Mouse (Mus musculus) CD4-positive, CD25-positive, alpha-beta regulatory T cell, adult 2 months (primary cell): ENCODE measurements around the gene Gm28047.
"Not testable (repeated sequence)": the region's sequence is repeated elsewhere in the genome, so short reads cannot be mapped to it uniquely, and the experiment has no call there.

Source experiments
- DNase-seq: peaks from one replicate; pipeline ENCODE4 v3.0.0-alpha.2; 2012; ENCODE audit warnings: low read depth, low spot score

Gene Gm28047

GRCm38 (mm10) chr15:102624970-102625686 is at the start of gene Gm28047, which contains the start of gene Atf7:
Gm28047 (minus strand) TSS chr15:102625067.
Atf7 (minus strand) TSS chr15:102625464.
- DNase-seq = peak; percentile 99

- DNase-seq = no peak
Measured at GRCm38 (mm10) chr15:102673548-102673947, 48.7 kb upstream of the Gm28047 start.

- DNase-seq = peak; percentile 16
Measured at GRCm38 (mm10) chr15:102672215-102673071, 47.6 kb upstream of the Gm28047 start, which contains the start of gene Atp5g2. Atp5g2 (minus strand) TSS chr15:102672352.

GRCm38 (mm10) chr15:102671721-102672214 is 46.9 kb upstream of the Gm28047 start:
- peak; percentile 67 for DNase-seq

- peak; percentile 98 for DNase-seq
Measured at GRCm38 (mm10) chr15:102670767-102671575, 46.1 kb upstream of the Gm28047 start.

GRCm38 (mm10) chr15:102670281-102670680 is 45.4 kb upstream of the Gm28047 start:
- DNase-seq = peak; percentile 34

GRCm38 (mm10) chr15:102669571-102669970 is 44.7 kb upstream of the Gm28047 start:
- DNase-seq = no peak

- peak; percentile 82 for DNase-seq
Measured at GRCm38 (mm10) chr15:102665494-102665893, 40.6 kb upstream of the Gm28047 start.

- no peak for DNase-seq
Measured at GRCm38 (mm10) chr15:102663825-102664224, 39.0 kb upstream of the Gm28047 start.

- not testable (repeated sequence) for DNase-seq
Measured at GRCm38 (mm10) chr15:102662601-102663000, 37.7 kb upstream of the Gm28047 start.

GRCm38 (mm10) chr15:102657926-102658381 is 33.1 kb upstream of the Gm28047 start:
- no peak for DNase-seq

- no peak for DNase-seq
Measured at GRCm38 (mm10) chr15:102656658-102657057, 31.8 kb upstream of the Gm28047 start.

GRCm38 (mm10) chr15:102651928-102652660 is 27.2 kb upstream of the Gm28047 start:
- DNase-seq = not testable (repeated sequence)

- no peak for DNase-seq
Measured at GRCm38 (mm10) chr15:102651107-102651506, 26.2 kb upstream of the Gm28047 start.

GRCm38 (mm10) chr15:102635817-102636216 is 10.9 kb upstream of the Gm28047 start:
- DNase-seq = no peak

- no peak for DNase-seq
Measured at GRCm38 (mm10) chr15:102634684-102635083, 9.8 kb upstream of the Gm28047 start.

GRCm38 (mm10) chr15:102625687-102626055 is 804 bp upstream of the Gm28047 start:
- DNase-seq = no peak

- no peak for DNase-seq
Measured at GRCm38 (mm10) chr15:102624291-102624969, 437 bp downstream of the Gm28047 start.

- no peak for DNase-seq
Measured at GRCm38 (mm10) chr15:102623121-102623520, 1.7 kb downstream of the Gm28047 start.

GRCm38 (mm10) chr15:102622536-102622935 is 2.3 kb downstream of the Gm28047 start:
- no peak for DNase-seq
